Mouse (Mus musculus) midbrain, embryonic 16.5 days (tissue): ENCODE data around the gene Apc2. TPM values are rescaled to one million over a fixed set of nuclear protein-coding genes. Genes with fewer than 3 reads are reported as not detected.

Experiments used
- ATAC-seq: fragments of 200-750 bp; cut with Nextera tagmentation; 2 replicates; pipeline ENCODE4 v1.8.0; 2017; ENCODE audit warnings: moderate TSS enrichment
- H3K27ac ChIP-seq: fragments of 300-500 bp; sonication (generic); 2 replicates; pipeline ENCODE4 v1.5.1; 2014; ENCODE audit warnings: mild to moderate bottlenecking, low read length, mixed read lengths
- H3K27me3 ChIP-seq: fragments of 300-500 bp; sonication (generic); 2 replicates; pipeline ENCODE4 v1.6.1; 2014; ENCODE audit warnings: low read depth, low read length, mixed read lengths; ENCODE audit not compliant: control insufficient read depth, insufficient read depth
- H3K36me3 ChIP-seq: fragments of 300-500 bp; sonication (generic); 2 replicates; pipeline ENCODE4 v1.6.1; 2014; ENCODE audit warnings: mild to moderate bottlenecking, low read length, moderate library complexity, mixed read lengths; ENCODE audit not compliant: control insufficient read depth, insufficient read depth
- H3K4me1 ChIP-seq: fragments of 300-500 bp; sonication (generic); 2 replicates; pipeline ENCODE4 v1.6.1; 2014; ENCODE audit warnings: mild to moderate bottlenecking, low read length, mixed read lengths; ENCODE audit not compliant: control insufficient read depth, insufficient read depth
- H3K4me2 ChIP-seq: fragments of 300-500 bp; sonication (generic); 2 replicates; pipeline ENCODE4 v1.6.1; 2014; ENCODE audit warnings: mild to moderate bottlenecking, low read length, mixed read lengths
- H3K4me3 ChIP-seq: fragments of 300-500 bp; sonication (generic); 2 replicates; pipeline ENCODE4 v1.5.1; 2014; ENCODE audit warnings: low read depth, mild to moderate bottlenecking, low read length, moderate library complexity, mixed read lengths
- H3K9ac ChIP-seq: fragments of 300-500 bp; sonication (generic); 2 replicates; pipeline ENCODE4 v1.6.1; 2014; ENCODE audit warnings: low read depth, low read length, mixed read lengths
- H3K9me3 ChIP-seq: fragments of 300-500 bp; sonication (generic); replicated peaks from 2 replicates; pipeline ENCODE4 v1.6.1; 2014; ENCODE audit warnings: mild to moderate bottlenecking, low read length, mixed read lengths; ENCODE audit not compliant: control insufficient read depth, poor library complexity, severe bottlenecking
- WGBS: fragments of 180-500 bp; shearing (Covaris S2); extraction: QIAGEN DNeasy Blood & Tissue Kit; methylation state at CpG from one replicate; pipeline ENCODE4 v1.1.7; 2014; 5-methylcytosine and 5-hydroxymethylcytosine counted together
- polyA plus RNA-seq: library from polyadenylated mRNA; unstranded; fragments of >200 nt; fragmentation: Nextera tagmentation; extraction: Ambion mirVana; gene quantifications from 2 replicates; pipeline ENCODE4 v1.2.1, GENCODE M21; 2015

Gene Apc2
- polyA plus RNA-seq, 1 experiment from 2014 or later: 172 TPM

GRCm38 (mm10) chr10:80296824-80297223 is 1.0 kb downstream of the Apc2 start:
- H3K9ac ChIP-seq: peak overlapping the region; percentile 79
- H3K27me3 ChIP-seq: no peaks in the 10 kb centered on the region
- ATAC-seq: no peak
- H3K4me2 ChIP-seq: peak overlapping the region; percentile 76
- no peaks in the 10 kb centered on the region for H3K9me3 ChIP-seq
- WGBS: 74% methylated on average over 5 of the region's 5 CpGs
- H3K4me1 ChIP-seq: peaks cover 46% of the 10 kb centered on the region
- peaks cover 8% of the 10 kb centered on the region; the same call in 1 of the 2 replicates for H3K36me3 ChIP-seq
- H3K4me3 ChIP-seq: peak overlapping the region; percentile 51
- peak overlapping the region; percentile 99 for H3K27ac ChIP-seq

DNA sequence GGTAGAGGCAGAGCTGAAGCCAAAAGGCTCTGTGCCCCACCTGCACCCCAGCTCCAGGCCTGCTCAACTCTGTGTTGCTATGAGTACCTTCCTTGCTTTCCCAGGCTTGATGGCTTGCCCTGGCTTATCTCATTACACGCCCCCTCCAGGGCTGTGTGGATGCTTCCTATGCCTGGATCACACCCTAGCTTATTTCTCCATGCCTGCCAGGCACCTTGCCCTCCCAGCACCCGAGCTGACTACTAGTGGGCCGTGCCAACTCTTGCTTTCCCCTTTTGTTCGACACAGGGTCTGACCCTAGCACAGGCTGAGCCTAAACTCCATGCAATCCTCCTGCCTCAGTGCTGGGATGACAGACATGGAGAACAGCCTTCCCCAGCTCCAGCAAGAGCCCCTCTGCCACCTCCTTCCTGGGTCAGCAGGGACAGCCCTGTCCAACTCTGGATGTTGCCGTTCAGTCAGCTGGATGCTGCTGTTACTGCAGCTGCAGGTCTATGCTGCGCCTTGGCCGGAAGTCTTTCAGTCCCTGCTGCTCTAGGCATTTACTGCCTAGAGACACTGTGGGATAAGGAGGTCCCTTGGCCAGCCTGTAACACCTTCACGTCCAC is 1.9 kb downstream of the Apc2 start:
- ATAC-seq: no peak
- Histone ChIP-seq H3K9ac (peak overlapping the region; percentile 79), H3K4me3 (no peak overlapping the region), H3K27ac (peak overlapping the region; percentile 99), H3K4me2 (peak overlapping the region; percentile 95), H3K9me3 (no peaks in the 10 kb centered on the region), H3K36me3 (peaks cover 14% of the 10 kb centered on the region), H3K4me1 (peaks cover 51% of the 10 kb centered on the region), H3K27me3 (no peaks in the 10 kb centered on the region)
- WGBS: 61% methylated on average over 8 of the region's 8 CpGs

GRCm38 (mm10) chr10:80298571-80299281 is 2.9 kb downstream of the Apc2 start:
- Histone ChIP-seq H3K4me2 (peak overlapping the region; percentile 95), H3K4me3 (peak overlapping the region; percentile 69), H3K9ac (peak overlapping the region; percentile 93), H3K27ac (peak overlapping the region; percentile 99), H3K36me3 (peaks cover 14% of the 10 kb centered on the region), H3K27me3 (no peaks in the 10 kb centered on the region), H3K9me3 (no peaks in the 10 kb centered on the region), H3K4me1 (peaks cover 55% of the 10 kb centered on the region)
- WGBS: 1% methylated on average over 25 of the region's 26 CpGs
- ATAC-seq: peak; percentile 79

DNA sequence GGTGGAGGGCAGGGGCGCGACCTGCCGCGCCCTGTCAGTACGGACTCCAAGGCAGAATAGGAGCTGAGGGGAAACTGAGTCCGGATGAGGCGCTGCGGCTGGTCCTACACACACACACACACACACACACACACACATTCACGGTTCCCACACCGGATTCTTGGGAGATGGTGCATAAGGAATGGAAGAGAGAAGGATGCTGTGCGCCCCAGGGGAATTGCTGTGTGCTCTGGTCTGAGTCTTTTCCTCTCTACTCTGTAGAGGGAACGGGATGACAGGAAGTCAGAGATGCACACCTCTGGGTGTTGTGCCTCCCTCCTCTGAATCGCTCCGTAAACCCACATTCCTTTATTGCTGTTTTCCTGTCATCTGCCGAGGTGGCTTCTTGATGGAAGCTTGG is 3.5 kb downstream of the Apc2 start:
- Histone ChIP-seq H3K9ac (peak overlapping the region; percentile 93), H3K27me3 (no peaks in the 10 kb centered on the region), H3K4me2 (peak overlapping the region; percentile 95), H3K4me1 (peaks cover 59% of the 10 kb centered on the region), H3K9me3 (no peaks in the 10 kb centered on the region), H3K36me3 (peaks cover 11% of the 10 kb centered on the region), H3K4me3 (peak overlapping the region; percentile 69), H3K27ac (peak overlapping the region; percentile 99)
- ATAC-seq: no peak
- WGBS: 4% methylated on average over 15 of the region's 15 CpGs

- Histone ChIP-seq H3K27me3 (no peaks in the 10 kb centered on the region), H3K36me3 (peaks cover 10% of the 10 kb centered on the region), H3K4me3 (peak overlapping the region; percentile 69), H3K27ac (peak overlapping the region; percentile 99), H3K9ac (peak overlapping the region; percentile 93), H3K4me1 (peaks cover 64% of the 10 kb centered on the region), H3K4me2 (peak overlapping the region; percentile 95), H3K9me3 (no peaks in the 10 kb centered on the region)
- 23% methylated on average over 10 of the region's 10 CpGs for WGBS
- ATAC-seq: no peak
These were observed 4.0 kb downstream of the Apc2 start for GRCm38 (mm10) chr10:80299824-80300223.

DNA sequence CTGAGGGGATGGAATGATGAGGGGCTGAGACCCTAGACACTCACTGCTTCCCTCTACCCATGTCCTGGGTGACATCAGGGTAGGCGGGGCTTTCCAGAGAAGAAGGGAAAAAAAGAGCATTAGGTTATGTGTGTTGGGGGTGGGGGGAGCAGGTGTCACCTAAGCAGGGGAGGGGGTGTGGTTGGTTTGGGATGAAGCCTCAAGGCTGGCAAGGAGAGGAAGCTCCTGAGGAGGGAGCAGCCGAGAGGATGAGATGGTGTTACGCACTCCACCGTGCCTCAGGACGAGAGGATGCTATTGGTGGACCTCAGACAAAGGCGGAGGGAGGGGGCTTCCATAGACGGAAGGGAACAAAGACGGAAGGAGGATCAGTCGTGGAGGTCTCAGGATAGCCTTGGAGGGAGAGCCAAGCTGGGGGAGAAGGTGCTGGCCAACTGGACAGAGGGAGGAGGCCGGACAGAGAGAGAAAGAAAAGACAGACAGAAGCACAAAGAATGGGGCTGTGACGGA is 5.0 kb downstream of the Apc2 start:
- 7% methylated on average over 11 of the region's 11 CpGs for WGBS
- peak; percentile 82 for ATAC-seq
- peaks cover 19% of the 10 kb centered on the region for H3K36me3 ChIP-seq
- peak overlapping the region; percentile 69 for H3K4me3 ChIP-seq
- H3K9me3 ChIP-seq: no peaks in the 10 kb centered on the region
- peak overlapping the region; percentile 95 for H3K4me2 ChIP-seq
- H3K27me3 ChIP-seq: no peaks in the 10 kb centered on the region
- peak overlapping the region; percentile 99 for H3K27ac ChIP-seq
- H3K4me1 ChIP-seq: peaks cover 59% of the 10 kb centered on the region
- H3K9ac ChIP-seq: peak overlapping the region; percentile 93

GRCm38 (mm10) chr10:80301256-80302081 is 5.7 kb downstream of the Apc2 start:
- Histone ChIP-seq H3K27me3 (no peaks in the 10 kb centered on the region), H3K9me3 (no peaks in the 10 kb centered on the region), H3K9ac (peak overlapping the region; percentile 93), H3K4me3 (peak overlapping the region; percentile 69), H3K4me1 (peaks cover 58% of the 10 kb centered on the region), H3K4me2 (peak overlapping the region; percentile 95), H3K36me3 (peaks cover 25% of the 10 kb centered on the region), H3K27ac (peak overlapping the region; percentile 99)
- ATAC-seq: no peak
- 51% methylated on average over 10 of the region's 10 CpGs for WGBS

- H3K9me3 ChIP-seq: no peaks in the 10 kb centered on the region
- peak overlapping the region; percentile 69 for H3K4me3 ChIP-seq
- peak overlapping the region; percentile 99 for H3K27ac ChIP-seq
- H3K36me3 ChIP-seq: peaks cover 30% of the 10 kb centered on the region
- H3K27me3 ChIP-seq: no peaks in the 10 kb centered on the region
- H3K4me2 ChIP-seq: peak overlapping the region; percentile 95
- no peak for ATAC-seq
- WGBS: 51% methylated on average over 5 of the region's 5 CpGs
- H3K4me1 ChIP-seq: peaks cover 52% of the 10 kb centered on the region
- peak overlapping the region; percentile 93 for H3K9ac ChIP-seq
These were observed 6.2 kb downstream of the Apc2 start for GRCm38 (mm10) chr10:80302082-80302355.
